9 mouse cellular contexts compared by ENCODE assay signal in genomic region chr1:92754793-92755488, GRCm38 (mm10).
DNase-seq lines count a peak whose midpoint lies in the region; ATAC-seq lines count a peak whose summit lies in the region.
"Had no signal": no experiment of that assay in that cellular context is flagged by ENCODE, and none has a peak within 500 bp of the region (broad histone marks: within the 10 kb centered on the region; RNA-seq: fewer than 3 reads in every experiment).

No protein-coding gene starts in this region.

- ATAC-seq in forebrain, embryonic 13.5 days, result peak; percentile 44; the same call in 1 of the 2 replicates
- ATAC-seq in embryonic facial prominence, embryonic 13.5 days (ENCODE audit: insufficient number of reproducible peaks, insufficient read depth, low FRiP score, low TSS enrichment, low read depth), result 0 out of 2 replicates have a peak, but pooled peaks have one; percentile 6

- H3K4me3 ChIP-seq in forebrain, embryonic 13.5 days, result no peak overlapping the region
- H3K4me3 ChIP-seq in forebrain, embryonic 10.5 days, result no peak overlapping the region
- no peak overlapping the region for H3K4me3 ChIP-seq in embryonic facial prominence, embryonic 13.5 days

- no peaks in the 10 kb centered on the region for H3K9me3 ChIP-seq in forebrain, embryonic 13.5 days (replicated peaks)
- H3K9me3 ChIP-seq in forebrain, embryonic 10.5 days, result no peaks in the 10 kb centered on the region
- no peaks in the 10 kb centered on the region for H3K9me3 ChIP-seq in embryonic facial prominence, embryonic 13.5 days

- no peak overlapping the region for H3K9ac ChIP-seq in forebrain, embryonic 13.5 days
- no peak overlapping the region for H3K9ac ChIP-seq in embryonic facial prominence, embryonic 13.5 days

- no peaks in the 10 kb centered on the region for H3K27me3 ChIP-seq in forebrain, embryonic 13.5 days
- H3K27me3 ChIP-seq in forebrain, embryonic 10.5 days (ENCODE audit: poor library complexity, severe bottlenecking), result no peaks in the 10 kb centered on the region
- H3K27me3 ChIP-seq in embryonic facial prominence, embryonic 13.5 days, result no peaks in the 10 kb centered on the region

- no peaks in the 10 kb centered on the region for H3K36me3 ChIP-seq in forebrain, embryonic 13.5 days (ENCODE audit: poor library complexity, severe bottlenecking)
- H3K36me3 ChIP-seq in forebrain, embryonic 10.5 days (replicated peaks), result no peaks in the 10 kb centered on the region
- no peaks in the 10 kb centered on the region for H3K36me3 ChIP-seq in embryonic facial prominence, embryonic 13.5 days

- WGBS in forebrain, embryonic 13.5 days, result 70% methylated on average over 20 of the region's 20 CpGs
- 74% methylated on average over 20 of the region's 20 CpGs for WGBS in forebrain, embryonic 10.5 days
- 40% methylated on average over 20 of the region's 20 CpGs for WGBS in embryonic facial prominence, embryonic 13.5 days

- H3K4me1 ChIP-seq in forebrain, embryonic 13.5 days, result peaks cover 42% of the 10 kb centered on the region
- H3K4me1 ChIP-seq in forebrain, embryonic 10.5 days, result peaks cover 38% of the 10 kb centered on the region
- peaks cover 42% of the 10 kb centered on the region for H3K4me1 ChIP-seq in embryonic facial prominence, embryonic 13.5 days

- peak overlapping the region; percentile 7; the same call in 1 of the 2 replicates for H3K4me2 ChIP-seq in forebrain, embryonic 13.5 days
- peak overlapping the region; percentile 33 for H3K4me2 ChIP-seq in embryonic facial prominence, embryonic 13.5 days

- H3K27ac ChIP-seq in forebrain, embryonic 13.5 days, result peak overlapping the region; percentile 35; the same call in 1 of the 2 replicates
- H3K27ac ChIP-seq in forebrain, embryonic 10.5 days, result no peak overlapping the region
- H3K27ac ChIP-seq in embryonic facial prominence, embryonic 13.5 days, result peak overlapping the region; percentile 69

- DNase-seq in forebrain, embryonic 10.5 days (ENCODE audit: extremely low spot score, low spot score), result no peak
- DNase-seq in right cerebral cortex, postnatal 14 days, result peak; percentile 26
- DNase-seq in right cerebral cortex, adult 18-20 months, result no peak
- peak; percentile 15 for DNase-seq in lung, postnatal 36 days
- DNase-seq in spleen, postnatal 10 days (ENCODE audit: low spot score in 2 of 2), result no peak
- no peak for DNase-seq in gastrocnemius, adult 18-20 months (ENCODE audit: low spot score)
- DNase-seq: liver had no signal

Comparison
In these comparisons a context has a peak if more than half of its experiments do, and no peak if none do; other contexts are left out.
1. DNase-seq: peak in right cerebral cortex, postnatal 14 days (single experiment) and lung, postnatal 36 days (single experiment); none in forebrain, embryonic 10.5 days (single experiment), right cerebral cortex, adult 18-20 months (single experiment), spleen, postnatal 10 days (0 of 2) and gastrocnemius, adult 18-20 months (single experiment).